Mouse (Mus musculus) hindlimb bud, embryonic 11.5 days (tissue): ENCODE results near the gene Lzts2.

ENCODE experiments used
- DNase-seq: peaks from one replicate; pipeline ENCODE4 v3.0.0-alpha.2; 2012; ENCODE audit warnings: low read depth, low spot score; ENCODE audit errors: extremely low spot score

The Lzts2 gene

DNA sequence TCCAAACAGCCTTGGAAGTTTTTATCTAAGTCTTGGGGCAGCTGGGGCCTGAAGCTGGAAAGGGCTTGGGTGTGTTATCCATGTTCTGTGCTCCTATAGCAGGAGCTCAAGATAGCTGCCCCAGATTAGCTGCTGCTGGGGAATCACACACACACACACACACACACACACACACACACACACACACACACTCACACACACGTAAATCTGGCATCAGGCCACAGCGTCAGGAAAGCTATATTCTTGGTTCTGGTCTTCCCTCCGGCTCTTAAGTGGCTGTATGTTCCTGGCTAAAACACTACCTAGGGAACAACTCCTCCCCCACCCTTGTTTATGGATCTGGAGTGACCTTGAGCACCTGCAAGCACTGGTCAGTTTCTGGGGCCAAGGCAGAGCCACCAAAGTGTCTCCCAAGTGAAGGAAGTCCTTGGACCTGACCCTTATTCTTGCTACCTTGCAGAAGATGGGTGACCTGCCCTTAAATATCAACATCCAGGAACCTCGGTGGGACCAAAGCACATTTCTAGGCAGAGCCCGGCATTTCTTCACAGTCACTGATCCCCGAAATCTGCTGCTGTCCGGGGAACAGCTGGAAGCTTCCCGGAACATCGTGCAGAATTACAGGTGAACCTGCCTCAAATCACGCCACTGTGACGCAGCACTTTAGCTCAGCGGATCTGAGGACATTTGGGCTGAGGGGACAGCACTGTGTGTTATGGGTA lies 34.6 kb downstream of the Lzts2 start:
- DNase-seq, result no peak

DNA sequence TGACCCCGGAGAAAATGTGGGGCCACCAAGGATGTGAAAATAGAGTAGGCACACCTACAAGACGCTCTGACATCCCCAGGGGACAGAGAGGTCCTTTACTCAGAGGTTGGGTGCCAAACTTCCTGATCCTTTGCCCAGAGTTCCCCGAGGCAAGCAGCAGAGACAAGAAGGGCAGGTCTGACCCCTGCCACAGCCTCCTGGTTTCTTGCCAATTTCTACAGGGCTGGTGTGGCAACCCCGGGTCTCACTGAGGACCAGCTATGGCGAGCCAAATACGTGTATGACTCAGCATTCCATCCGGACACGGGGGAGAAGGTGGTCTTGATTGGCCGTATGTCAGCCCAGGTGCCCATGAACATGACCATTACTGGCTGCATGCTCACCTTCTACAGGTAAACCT lies 35.3 kb downstream of the Lzts2 start:
- DNase-seq, result no peak

DNA sequence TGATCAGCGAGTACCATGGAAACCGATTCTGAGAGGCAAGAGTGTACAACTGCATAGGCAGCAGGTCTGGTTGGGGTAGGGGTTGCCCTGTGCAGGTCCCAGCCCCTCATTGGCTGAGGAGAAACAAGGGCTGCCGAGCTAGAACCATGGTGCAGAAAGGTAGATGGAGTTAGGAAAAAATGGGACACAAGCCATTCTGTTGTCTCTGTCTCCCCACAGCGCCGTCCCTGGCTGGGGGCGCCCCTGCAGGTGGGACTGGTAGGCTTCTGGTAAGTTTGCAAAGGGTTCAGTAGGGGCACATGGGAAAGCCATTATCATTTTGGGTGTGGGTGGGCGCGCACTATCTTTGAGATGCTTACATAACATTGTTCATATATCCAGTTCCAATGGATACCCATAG lies 39.2 kb downstream of the Lzts2 start:
- no peak for DNase-seq

DNA sequence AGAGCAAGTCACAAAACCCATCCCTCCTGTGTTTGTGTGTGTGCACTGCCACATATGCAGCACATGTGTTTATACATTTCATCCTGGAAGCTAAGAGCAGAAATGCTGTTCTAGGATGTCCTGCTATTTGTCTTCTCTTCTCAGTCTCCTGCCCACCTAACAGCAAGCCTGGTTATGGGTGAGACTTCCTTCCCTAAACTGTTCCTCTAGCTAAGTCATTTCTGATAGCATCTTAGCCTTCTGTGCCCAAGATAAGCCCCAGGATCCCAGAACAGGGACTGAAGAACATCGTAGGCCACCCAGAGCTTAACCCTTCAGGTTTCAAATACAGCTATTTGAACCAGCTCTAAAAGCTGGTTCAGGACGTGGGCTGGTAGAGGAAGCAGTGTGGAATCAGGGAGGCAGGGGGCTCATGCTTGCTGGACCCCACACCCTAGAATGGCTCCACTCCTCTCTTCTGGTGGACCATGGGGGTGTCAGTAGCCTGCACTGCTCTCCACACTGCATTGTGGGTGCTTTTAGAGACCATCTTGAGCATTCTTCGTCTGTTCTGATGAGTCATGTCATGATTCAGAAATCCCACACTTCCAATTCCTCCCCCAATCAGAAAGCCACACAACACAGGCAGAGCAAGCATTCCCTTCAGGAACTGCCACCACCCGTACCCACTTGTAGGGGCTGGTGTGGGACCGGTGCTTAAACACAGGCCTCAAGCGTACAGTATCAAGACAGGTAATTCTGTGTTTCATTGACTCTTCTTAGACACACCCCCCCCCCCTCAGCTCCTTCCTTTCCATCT lies 40.9 kb downstream of the Lzts2 start:
- no peak for DNase-seq

DNA sequence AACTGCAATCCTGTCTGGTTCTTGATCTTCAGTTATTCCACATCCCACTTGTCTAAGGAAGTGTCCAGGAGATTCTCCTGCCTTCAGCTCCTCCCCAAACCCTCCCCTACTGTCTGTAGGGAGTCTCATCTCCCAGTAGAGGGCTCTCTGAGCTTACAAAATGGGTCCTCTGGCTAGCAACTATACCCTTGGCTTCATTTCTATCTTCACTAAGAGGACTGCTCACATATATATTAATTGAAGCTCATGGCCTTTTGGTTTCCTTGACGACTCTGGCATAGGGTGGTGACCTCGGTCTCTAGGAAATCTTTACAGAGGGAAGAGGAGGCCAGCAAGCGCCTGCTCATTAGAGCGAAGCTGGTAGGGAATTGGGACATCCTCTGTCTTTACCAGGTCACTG lies 42.1 kb downstream of the Lzts2 start:
- no peak for DNase-seq

DNA sequence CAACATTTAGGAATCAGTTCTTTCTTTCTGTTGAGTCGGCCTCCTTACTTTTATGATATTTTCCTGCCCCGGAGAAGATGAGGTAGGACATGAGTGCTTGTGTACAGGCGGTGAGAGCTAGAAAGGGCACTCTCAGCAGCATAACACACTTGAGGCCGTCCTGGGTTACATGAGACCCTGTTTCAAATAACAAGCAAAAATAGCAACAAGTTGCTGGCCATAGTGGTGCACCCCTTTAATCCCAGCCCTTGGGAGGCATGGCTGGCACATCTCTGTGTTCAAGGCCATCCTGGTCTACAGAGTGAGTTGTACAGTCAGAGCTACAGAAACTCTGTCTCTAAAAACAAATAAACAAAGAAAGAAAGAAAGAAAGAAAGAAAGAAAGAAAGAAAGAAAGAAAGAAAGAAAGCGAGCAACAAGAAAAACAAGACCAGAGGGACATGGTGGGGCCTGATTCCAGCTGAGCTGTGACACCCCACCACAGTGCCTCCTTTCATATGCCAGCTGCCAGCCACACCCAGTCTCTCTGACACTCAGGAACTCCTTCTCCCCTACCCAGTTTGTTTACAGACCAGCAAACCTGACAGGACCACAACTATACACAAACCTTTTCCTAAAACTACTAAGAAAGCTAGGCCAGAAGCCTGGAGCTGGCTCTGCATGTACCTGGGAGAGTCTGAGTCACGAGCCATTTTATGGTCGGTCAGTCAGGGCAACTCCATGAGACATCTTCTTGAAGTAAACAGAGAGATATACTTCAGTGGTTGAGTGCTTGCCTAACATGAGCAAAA lies 42.9 kb downstream of the Lzts2 start:
- no peak for DNase-seq

DNA sequence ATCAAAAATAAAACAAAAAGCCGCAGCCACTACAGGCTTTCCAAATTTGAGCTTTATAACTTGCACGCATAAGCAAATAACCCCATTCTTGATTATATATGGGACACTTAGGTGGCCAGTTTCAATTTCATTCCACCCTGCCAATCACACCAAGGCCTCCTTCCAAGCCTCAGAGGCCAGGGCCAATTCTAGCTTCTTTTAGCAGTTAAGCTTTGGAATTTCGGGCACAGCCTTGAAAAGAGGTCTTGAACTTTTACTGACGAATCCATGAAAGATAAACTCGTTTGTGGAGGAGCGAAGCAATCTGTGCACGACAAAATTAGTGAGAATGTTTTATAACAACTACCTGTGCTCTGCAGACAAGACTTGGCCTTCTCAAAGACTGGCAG lies 43.5 kb downstream of the Lzts2 start:
- no peak for DNase-seq

GRCm38 (mm10) chr19:45058113-45058839 lies 44.1 kb downstream of the Lzts2 start:
- DNase-seq, result peak; percentile 98

DNA sequence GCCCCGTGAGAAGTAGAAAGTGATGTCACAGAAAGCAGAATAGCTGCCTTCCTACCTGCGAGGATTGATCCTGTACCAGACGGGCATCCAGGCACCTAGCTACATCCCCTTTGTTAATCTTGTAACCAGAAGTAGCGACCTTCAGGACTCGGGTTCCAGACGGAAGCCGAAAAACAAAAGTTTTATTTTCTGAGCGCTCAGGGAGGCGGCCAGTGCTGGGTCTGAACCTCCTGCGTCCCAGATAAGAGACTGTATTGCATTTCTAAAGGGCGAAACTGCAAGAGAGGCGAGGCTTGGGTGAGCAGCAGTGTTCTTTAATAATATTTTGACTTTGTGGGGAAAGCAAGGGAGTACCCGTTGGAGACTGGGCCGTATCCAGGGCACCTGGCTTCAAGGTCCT lies 44.6 kb downstream of the Lzts2 start:
- DNase-seq, result no peak

DNA sequence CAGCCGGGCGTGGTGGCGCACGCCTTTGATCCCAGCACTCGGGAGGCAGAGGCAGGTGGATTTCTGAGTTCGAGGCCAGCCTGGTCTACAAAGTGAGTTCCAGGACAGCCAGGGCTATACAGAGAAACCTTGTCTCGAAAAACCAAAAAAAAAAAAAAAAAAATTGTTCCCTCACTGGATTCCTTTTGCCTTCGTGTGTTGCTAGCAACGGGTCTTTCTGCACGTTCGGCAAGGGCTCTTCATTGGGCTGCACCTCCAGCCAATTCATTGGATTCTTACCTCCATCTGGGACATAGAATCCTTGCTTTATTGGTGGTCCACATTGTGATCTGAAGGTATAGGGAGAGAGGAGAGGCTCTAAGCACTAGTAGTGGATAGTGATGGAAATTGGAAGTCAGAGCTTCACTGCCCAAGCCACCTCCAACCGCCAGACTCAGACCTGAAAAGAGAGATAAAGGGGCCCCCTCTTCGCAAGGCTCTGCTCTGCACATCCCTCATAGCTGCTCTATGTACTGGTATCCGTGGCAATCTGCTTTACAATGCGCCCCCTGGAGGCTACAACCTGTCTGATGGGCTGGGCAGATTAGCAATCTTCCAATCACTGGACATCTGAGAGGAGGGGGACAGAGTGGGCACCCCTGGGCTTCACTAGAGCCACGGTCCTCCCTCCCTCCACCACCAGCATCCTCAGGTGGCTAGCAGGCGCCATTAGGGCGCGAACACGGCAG lies 49.5 kb downstream of the Lzts2 start:
- no peak for DNase-seq

DNA sequence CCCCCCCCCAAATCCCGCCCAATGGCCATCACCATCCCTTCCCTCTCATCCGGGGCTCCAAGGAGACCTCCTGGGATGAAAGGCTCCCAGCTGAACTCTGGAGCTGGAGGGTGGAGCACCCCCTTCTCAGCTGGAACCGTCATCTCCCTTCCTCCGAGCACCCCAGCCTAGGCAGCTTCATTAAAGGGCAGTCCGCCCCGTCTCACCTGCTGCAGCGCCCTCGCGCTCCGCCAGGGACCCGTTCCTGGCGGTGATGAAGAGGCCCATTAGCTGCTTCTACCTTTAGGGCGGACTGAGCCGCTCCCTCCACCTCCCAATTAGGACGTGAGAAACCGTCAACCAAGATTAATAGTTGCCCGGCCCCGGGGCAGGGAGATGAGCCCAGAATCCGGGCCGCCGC lies 51.0 kb downstream of the Lzts2 start:
- DNase-seq, result no peak

DNA sequence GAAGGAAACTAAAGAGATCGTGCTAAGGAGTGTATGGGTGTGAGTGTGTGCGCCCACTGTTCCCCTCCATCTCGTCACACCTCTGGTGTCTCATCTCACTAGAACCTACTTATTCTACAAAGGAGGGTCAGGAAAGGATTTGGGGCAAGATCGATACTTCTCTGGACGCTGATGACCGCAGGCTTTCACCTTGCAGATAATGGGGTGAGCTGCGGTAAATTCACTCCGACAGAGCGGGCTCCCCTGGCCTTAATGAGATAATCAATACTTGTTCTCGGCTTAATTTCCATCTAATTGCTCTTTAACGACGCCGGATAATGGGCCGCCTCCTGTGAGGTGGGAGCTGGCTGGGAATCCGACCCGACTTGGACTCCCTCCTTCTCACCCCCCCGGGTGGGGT lies 53.0 kb downstream of the Lzts2 start:
- DNase-seq, result no peak

GRCm38 (mm10) chr19:45067758-45068510 lies 53.7 kb downstream of the Lzts2 start:
- no peak for DNase-seq

GRCm38 (mm10) chr19:45073871-45074542 lies 59.8 kb downstream of the Lzts2 start:
- no peak for DNase-seq

DNA sequence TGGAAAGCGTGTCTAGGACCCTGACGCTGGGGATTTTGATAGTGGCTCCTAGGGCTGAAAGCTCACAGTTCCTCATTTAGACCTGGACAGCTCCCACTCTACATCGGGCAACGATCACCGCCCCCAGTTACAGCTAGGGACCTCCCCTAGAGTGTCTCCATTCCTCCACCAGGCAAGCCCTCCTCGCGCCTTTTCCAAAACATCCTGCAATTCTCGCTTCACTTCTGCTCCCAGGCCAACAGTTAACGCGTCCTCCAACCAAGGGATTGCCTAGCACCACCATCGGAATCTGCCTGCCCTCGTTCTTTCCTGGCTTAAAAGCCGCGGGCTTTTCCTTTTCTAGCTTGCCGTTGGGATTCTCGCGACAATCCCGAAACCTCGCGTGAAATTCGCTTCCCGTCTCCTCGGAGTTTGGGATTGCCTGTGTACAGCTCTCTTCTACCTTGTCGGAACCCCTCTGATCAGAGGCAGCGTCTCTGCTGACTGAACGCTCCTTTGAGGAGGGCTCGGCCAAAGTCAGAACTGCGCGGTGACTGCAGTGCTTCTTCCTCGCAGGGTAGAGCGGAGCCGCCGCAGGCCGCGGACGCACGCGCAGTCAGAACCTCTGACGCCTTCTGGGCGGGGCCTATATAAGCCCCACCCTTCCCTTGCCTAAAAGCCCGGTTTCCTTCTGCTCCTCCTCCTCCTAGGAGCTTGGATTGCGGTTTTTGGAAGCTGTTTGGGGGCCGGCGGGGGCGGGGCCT lies 60.5 kb downstream of the Lzts2 start, which contains the start of gene Kazald1:
Gene Kazald1, plus strand, starts transcription at position 662 of the 743 bp plus-strand sequence.
- DNase-seq, result no peak

- no peak for DNase-seq
Measured at GRCm38 (mm10) chr19:45075323-45076035, 61.3 kb downstream of the Lzts2 start.

- DNase-seq, result no peak
Measured at GRCm38 (mm10) chr19:45076036-45076575, 61.9 kb downstream of the Lzts2 start.
